Mouse (Mus musculus) CD4-positive, CD25-positive, alpha-beta regulatory T cell, adult 2 months (primary cell): ENCODE data around the gene Prf1.

Source experiments
- DNase-seq: peaks from one replicate; pipeline ENCODE4 v3.0.0-alpha.2; 2012; ENCODE audit warnings: low read depth, low spot score

Gene Prf1

DNA sequence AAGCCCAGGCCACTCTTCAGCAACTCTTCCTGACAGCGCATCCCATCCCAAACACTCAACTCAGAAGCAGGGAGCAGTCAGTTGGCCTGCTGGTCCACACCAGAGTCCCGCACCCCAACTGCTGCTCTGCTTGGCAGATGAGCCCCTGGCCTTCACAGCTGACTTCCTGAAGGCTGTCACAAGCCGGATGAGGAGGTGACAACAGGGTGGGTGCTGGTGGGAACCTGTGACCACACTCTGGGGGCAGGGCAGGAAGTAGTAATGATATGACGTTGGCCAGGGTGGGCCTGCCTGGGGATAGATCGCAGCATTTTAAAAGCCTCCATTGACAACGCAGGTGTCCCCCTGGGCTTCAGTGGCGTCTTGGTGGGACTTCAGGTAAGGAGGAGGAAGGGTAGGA lies at the start of gene Prf1:
Gene Prf1, plus strand, starts transcription at position 357 of the 400 bp plus-strand sequence.
- peak; percentile 71 for DNase-seq

- no peak for DNase-seq
Observed at GRCm38 (mm10) chr10:61248596-61249114, 49.0 kb upstream of the Prf1 start.

DNA sequence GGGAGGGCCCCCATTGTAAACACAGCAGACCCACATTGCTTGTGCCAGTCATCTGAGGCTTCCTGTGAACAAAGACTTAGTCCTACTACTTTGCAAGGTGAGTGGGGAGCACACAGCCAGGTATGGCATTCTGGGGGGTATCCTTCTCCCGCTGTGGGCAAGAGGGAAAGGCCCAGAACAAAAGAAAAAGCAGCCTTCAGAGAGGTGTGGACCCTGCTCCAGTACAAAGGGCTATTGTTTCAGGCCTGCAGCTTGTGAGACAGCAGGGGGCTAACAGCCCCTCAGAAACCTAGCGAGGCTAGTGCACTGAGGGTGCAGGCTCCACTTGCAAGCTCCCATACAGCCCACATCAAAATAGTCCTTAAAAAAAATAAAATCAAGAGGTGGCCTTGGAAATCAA lies 47.7 kb upstream of the Prf1 start:
- DNase-seq = no peak

GRCm38 (mm10) chr10:61254761-61255160 lies 42.9 kb upstream of the Prf1 start:
- DNase-seq = no peak

GRCm38 (mm10) chr10:61255190-61255589 lies 42.4 kb upstream of the Prf1 start:
- DNase-seq = no peak

DNA sequence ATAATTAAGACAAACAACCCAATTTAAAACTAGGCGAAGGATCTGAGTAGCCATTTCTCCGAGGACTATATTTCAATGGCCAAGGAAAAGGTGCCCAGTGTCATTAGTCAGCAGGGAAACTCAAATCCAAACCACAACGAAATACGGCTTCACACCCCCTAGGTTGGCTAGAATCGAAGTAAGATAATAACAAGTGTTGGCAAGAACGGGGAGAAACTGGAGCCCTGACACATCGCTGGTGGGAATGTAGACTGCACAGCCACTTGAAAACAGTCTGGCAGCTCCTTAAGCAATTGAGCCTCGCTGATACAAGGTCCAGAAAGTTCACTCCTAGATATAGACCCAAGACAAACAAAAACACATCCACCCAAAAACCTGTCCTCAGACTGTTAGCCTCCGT lies 41.0 kb upstream of the Prf1 start:
- no peak for DNase-seq

DNA sequence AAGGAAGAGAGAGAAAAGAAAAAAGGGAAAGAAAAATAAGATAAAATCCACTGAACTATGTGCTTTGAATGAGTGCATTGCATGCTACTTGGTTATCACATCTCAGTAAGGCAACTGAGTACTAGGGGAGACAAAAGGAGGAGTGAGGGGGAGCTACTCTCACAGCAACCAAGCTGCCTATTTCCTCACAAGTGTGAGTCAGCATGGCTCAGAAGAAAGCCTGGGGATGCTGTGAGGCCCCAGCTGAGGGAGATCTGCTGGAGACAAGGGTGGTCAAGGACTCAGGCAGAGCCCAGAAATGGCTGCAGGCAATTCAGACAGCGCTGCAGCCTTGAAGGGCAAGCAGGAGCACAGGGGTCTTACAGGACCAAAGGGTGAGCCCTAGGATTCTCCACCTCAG lies 39.5 kb upstream of the Prf1 start:
- DNase-seq = no peak

DNA sequence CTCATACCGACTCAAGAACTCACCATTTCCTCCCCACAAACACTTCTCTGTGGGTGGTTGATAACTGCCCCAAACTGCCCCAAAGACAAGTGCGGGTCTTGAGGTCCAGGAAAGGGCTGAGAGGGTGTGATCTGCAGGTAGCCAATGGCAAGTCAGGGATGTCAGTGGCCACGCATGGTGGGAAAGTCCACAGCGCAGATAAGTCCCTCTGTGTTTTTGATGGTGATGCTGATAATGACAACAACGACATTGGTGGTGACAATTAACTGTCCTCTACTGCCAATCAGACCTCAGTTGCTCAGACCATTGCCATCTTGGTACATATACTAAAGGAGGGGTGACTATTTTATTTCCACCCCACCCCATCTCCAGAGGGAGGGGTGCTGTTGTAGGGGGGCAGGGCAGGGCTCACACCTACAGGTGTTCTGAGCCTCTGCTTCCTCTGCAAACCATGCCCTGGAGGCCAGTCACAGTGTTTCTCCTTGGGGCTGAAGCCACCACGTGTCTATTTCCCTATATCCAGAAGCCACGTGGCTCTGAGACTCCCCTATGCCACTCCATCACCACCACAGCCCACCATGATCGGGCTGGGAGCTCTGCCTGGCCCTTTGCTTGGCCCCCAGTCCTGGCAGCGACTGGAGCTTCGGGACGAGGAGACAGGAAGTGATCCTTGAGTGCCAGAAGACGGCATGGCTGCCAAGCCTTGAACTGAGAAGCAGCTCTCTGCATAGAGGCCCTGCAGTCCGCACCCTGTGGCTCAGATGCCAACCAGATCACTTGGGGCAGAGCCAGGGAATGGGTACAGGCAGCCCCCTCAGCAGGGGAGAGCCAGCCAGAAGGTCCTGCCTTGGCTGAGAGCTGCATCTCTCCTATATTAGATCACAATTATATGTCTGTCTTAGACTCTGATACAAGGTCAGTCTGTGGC lies 36.1 kb upstream of the Prf1 start:
- DNase-seq = no peak

GRCm38 (mm10) chr10:61263606-61264005 lies 34.0 kb upstream of the Prf1 start:
- no peak for DNase-seq

- DNase-seq = no peak
Observed at GRCm38 (mm10) chr10:61267378-61267777, 30.3 kb upstream of the Prf1 start.

GRCm38 (mm10) chr10:61272089-61272626 lies 25.5 kb upstream of the Prf1 start:
- no peak for DNase-seq

GRCm38 (mm10) chr10:61272631-61273030 lies 25.0 kb upstream of the Prf1 start:
- no peak for DNase-seq

- DNase-seq = peak; percentile 19
Observed at GRCm38 (mm10) chr10:61273081-61273843, 24.4 kb upstream of the Prf1 start, which contains the start of gene Adamts14. Adamts14 (minus strand) TSS chr10:61273438.

DNA sequence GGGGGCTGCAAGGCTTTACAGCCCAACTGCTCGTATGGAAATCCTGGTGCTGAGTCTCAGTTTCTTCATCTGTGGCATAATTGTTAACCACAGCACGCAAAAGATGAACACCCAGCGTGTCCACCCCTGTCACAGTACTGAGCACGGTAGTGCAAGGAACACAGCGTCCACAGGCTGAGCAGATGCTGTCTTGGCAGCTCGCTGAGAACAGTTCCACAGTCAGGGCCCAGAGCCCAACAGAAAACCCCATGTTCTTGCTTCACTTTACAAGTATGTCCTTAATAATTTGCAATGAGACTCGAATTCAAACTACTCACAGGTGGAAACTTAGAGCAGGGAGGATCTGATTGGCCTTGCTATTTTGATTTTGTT lies 23.8 kb upstream of the Prf1 start:
- DNase-seq = no peak

GRCm38 (mm10) chr10:61274532-61274931 lies 23.1 kb upstream of the Prf1 start:
- DNase-seq = no peak

DNA sequence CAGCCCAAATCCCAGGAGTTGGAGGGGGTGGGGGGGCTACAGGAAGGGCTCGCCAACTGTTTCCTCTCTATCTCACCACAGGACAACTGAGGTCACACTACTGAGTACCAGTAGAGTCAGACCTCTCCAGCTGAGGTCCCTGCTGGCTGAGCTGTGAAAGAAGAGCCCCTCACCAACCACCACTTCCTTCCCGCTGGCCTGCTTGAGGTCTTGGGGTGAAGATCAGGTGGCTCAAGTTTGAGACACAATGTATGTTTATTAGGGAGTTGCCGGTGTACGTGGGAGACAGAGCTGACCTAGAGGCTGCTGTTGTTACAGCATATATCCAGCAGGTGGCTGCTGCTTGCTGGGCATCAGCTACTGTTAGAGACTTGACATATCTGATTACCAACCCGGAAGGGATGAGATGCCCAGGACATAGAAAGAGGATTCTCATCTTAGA lies 21.9 kb upstream of the Prf1 start:
- peak; percentile 64 for DNase-seq

GRCm38 (mm10) chr10:61277051-61277450 lies 20.6 kb upstream of the Prf1 start:
- no peak for DNase-seq

DNA sequence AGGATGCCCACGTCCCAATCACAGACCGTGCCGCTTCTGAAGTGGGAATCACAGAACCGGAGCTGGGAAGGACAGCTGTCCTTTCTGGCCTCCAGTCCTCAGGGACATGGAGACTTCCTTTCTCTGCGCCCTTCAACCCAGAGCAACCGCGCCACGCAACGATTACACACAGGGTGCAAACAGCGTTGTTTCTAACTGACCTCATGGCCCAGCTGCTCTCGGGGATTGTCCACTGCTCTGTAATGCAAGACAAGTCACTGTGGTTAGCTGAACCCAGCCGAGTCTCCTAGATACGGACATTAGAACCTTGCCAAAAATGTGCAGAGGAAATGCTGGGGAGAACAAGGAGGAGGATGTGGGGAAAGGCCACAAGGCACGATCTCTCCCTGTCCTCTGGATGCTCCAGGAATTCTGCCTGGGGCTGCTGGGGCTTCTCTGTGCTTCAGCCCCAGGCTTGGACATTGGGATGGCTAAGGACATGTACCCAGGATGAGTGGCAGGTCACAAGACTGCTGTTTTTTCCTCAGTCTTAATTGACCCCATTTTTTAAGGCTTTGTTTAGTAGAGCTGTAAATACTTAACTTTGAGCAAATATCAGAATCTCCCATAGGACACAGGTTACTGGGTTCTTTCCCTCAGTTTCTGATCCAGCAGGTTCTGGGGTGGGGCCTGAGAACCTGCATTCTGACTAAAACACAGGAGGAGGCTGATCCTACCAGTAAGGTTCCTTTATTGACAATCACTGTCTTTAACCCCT lies 19.5 kb upstream of the Prf1 start:
- no peak for DNase-seq

DNA sequence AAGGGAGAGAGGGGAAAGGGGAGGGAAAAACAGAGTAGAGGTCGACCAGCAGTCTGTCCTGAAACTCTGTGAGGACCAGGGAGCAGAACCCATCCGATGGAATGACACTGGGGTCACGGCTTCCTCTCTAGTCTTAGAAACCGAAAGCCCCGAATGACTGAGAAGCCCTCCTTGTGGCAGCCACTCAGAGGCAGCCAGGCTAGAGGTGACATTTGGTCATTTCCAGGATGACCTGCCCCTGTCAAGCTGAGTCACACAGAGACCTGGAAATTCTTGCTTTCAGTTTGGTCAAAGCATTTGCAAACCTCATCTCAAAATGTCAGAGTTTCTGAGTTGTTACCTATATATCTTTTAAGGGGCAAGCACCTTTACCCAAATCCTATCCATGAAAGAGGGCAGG lies 16.5 kb upstream of the Prf1 start:
- DNase-seq = no peak

DNA sequence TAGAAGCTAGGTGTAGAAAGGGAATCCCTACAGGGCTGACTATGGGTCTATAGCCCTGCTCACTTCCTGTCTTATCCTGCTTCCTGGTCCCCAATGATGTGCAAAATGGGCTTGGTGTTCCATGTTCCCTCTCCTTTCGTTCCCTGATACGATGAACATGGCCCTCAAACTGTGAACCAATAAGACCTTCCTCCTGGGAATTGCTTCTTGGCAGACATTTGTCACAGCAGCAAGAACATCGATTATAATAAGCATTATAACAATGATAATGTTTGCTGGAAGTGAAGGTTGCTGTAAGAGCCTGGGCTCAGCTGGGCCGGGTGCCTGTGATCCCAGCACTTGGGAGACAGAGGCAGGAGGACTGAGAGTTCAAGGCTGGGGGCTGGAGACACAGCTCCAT lies 13.3 kb upstream of the Prf1 start:
- no peak for DNase-seq

GRCm38 (mm10) chr10:61285271-61285670 lies 12.4 kb upstream of the Prf1 start:
- no peak for DNase-seq
